In genomic region chr6:22277941-22278340, GRCm38 (mm10) we compare ENCODE assay signal across 27 mouse cellular contexts. TPM values are rescaled to one million over a fixed set of nuclear protein-coding genes. Genes with fewer than 3 reads are reported as not detected.
DNase-seq lines count a peak whose midpoint lies in the region; ATAC-seq and TF ChIP-seq lines count a peak whose summit lies in the region.
"Had no signal": no experiment of that assay in that cellular context is flagged by ENCODE, and none has a peak within 500 bp of the region (broad histone marks: within the 10 kb centered on the region; RNA-seq: fewer than 3 reads in every experiment).

No protein-coding gene starts in this region.

- no peak overlapping the region for H3K4me2 ChIP-seq in neural tube, embryonic 15.5 days
- H3K4me2 ChIP-seq in intestine, postnatal 0 days (replicated peaks; ENCODE audit: low read depth) = no peak overlapping the region
- H3K4me2 ChIP-seq in hindbrain, embryonic 16.5 days (ENCODE audit: low read length) = no peak overlapping the region
- H3K4me2 ChIP-seq: embryonic facial prominence, embryonic 13.5 days; embryonic facial prominence, embryonic 15.5 days; forebrain, embryonic 12.5 days had no signal

- ATAC-seq in neural tube, embryonic 15.5 days (ENCODE audit: low FRiP score) = no peak
- ATAC-seq in intestine, postnatal 0 days = no peak
- no peak for ATAC-seq in hindbrain, embryonic 16.5 days
- ATAC-seq: activated CD4-positive, CD25-positive, alpha-beta regulatory T cell, adult 4 months; forebrain, embryonic 14.5 days; forebrain, embryonic 16.5 days; Patski had no signal

- no peak for TF ChIP-seq CTCF in intestine, postnatal 0 days (IDR thresholded peaks at IDR 0.05; ENCODE audit: low read depth)

- H3K27me3 ChIP-seq in neural tube, embryonic 15.5 days (replicated peaks) = no peaks in the 10 kb centered on the region
- H3K27me3 ChIP-seq in intestine, postnatal 0 days (replicated peaks; ENCODE audit: control insufficient read depth, insufficient read depth, low read length) = no peaks in the 10 kb centered on the region
- H3K27me3 ChIP-seq in hindbrain, embryonic 16.5 days (replicated peaks; ENCODE audit: control insufficient read depth, insufficient read depth, low read length) = no peaks in the 10 kb centered on the region
- H3K27me3 ChIP-seq: embryonic facial prominence, embryonic 13.5 days; embryonic facial prominence, embryonic 15.5 days; forebrain, embryonic 12.5 days; Patski had no signal

- no peaks in the 10 kb centered on the region for H3K9me3 ChIP-seq in neural tube, embryonic 15.5 days (replicated peaks)
- H3K9me3 ChIP-seq in intestine, postnatal 0 days (ENCODE audit: control insufficient read depth) = no peaks in the 10 kb centered on the region
- no peaks in the 10 kb centered on the region for H3K9me3 ChIP-seq in hindbrain, embryonic 16.5 days (ENCODE audit: control insufficient read depth, low read length)
- H3K9me3 ChIP-seq: embryonic facial prominence, embryonic 13.5 days; embryonic facial prominence, embryonic 15.5 days; forebrain, embryonic 10.5 days; forebrain, embryonic 12.5 days had no signal

- 93% methylated on average over 3 of the region's 3 CpGs for WGBS in neural tube, embryonic 15.5 days
- 88% methylated on average over 3 of the region's 3 CpGs for WGBS in intestine, postnatal 0 days
- WGBS in hindbrain, embryonic 16.5 days = 91% methylated on average over 3 of the region's 3 CpGs

- H3K4me3 ChIP-seq in neural tube, embryonic 15.5 days (replicated peaks) = no peak overlapping the region
- H3K4me3 ChIP-seq in intestine, postnatal 0 days (ENCODE audit: low read depth, low read length) = no peak overlapping the region
- no peak overlapping the region for H3K4me3 ChIP-seq in hindbrain, embryonic 16.5 days (ENCODE audit: low read length)
- H3K4me3 ChIP-seq: embryonic facial prominence, embryonic 13.5 days; embryonic facial prominence, embryonic 15.5 days; erythroblast, embryonic 14.5 days; forebrain, embryonic 10.5 days; forebrain, embryonic 12.5 days had no signal

- no peaks in the 10 kb centered on the region for H3K36me3 ChIP-seq in neural tube, embryonic 15.5 days
- H3K36me3 ChIP-seq in intestine, postnatal 0 days (ENCODE audit: control insufficient read depth, insufficient read depth) = no peaks in the 10 kb centered on the region
- no peaks in the 10 kb centered on the region for H3K36me3 ChIP-seq in hindbrain, embryonic 16.5 days (ENCODE audit: control insufficient read depth, insufficient read depth, low read length)
- H3K36me3 ChIP-seq: embryonic facial prominence, embryonic 13.5 days; embryonic facial prominence, embryonic 15.5 days; forebrain, embryonic 10.5 days; forebrain, embryonic 12.5 days had no signal

- peak; percentile 10 for DNase-seq in adrenal gland, adult 8-10 months
- DNase-seq in adrenal gland, postnatal 10 days = no peak
- peak; percentile 60 for DNase-seq in 3T3-L1 (ENCODE audit: low read depth, low spot score)
- peak; percentile 45 for DNase-seq in 416B (ENCODE audit: low read depth)
- peak; percentile 27 for DNase-seq in adipocyte (ENCODE audit: low spot score)
- DNase-seq: cerebellum, adult 11 months; cerebellum, adult 18-20 months; cerebellum, adult 8-10 months; cerebellum, adult 9-11 months; cerebellum, postnatal 14 days; cerebellum, postnatal 36 days; embryo, embryonic 11 days had no signal

- peaks cover 6% of the 10 kb centered on the region; the same call in 1 of the 2 replicates for H3K4me1 ChIP-seq in neural tube, embryonic 15.5 days
- no peaks in the 10 kb centered on the region for H3K4me1 ChIP-seq in intestine, postnatal 0 days (replicated peaks; ENCODE audit: control insufficient read depth, insufficient read depth, low read length)
- H3K4me1 ChIP-seq in hindbrain, embryonic 16.5 days (ENCODE audit: control insufficient read depth, insufficient read depth, low read depth, low read length) = no peaks in the 10 kb centered on the region
- H3K4me1 ChIP-seq: forebrain, embryonic 12.5 days had no signal

- H3K27ac ChIP-seq in neural tube, embryonic 15.5 days (replicated peaks) = no peak overlapping the region
- no peak overlapping the region for H3K27ac ChIP-seq in intestine, postnatal 0 days (ENCODE audit: low read depth, low read length)
- H3K27ac ChIP-seq in hindbrain, embryonic 16.5 days (ENCODE audit: low read depth, low read length) = no peak overlapping the region
- H3K27ac ChIP-seq: embryonic facial prominence, embryonic 13.5 days; embryonic facial prominence, embryonic 15.5 days; forebrain, embryonic 10.5 days; forebrain, embryonic 12.5 days had no signal

- no peak overlapping the region for H3K9ac ChIP-seq in neural tube, embryonic 15.5 days (replicated peaks)
- no peak overlapping the region for H3K9ac ChIP-seq in intestine, postnatal 0 days (ENCODE audit: low read depth, low read length)
- no peak overlapping the region for H3K9ac ChIP-seq in hindbrain, embryonic 16.5 days (ENCODE audit: low read depth, low read length)
- H3K9ac ChIP-seq: embryonic facial prominence, embryonic 13.5 days; embryonic facial prominence, embryonic 15.5 days; forebrain, embryonic 12.5 days had no signal

RNA-seq across cellular contexts. Expression of gene Wnt16, which starts 10.1 kb away (rescaled TPM):
- under 1 TPM in 1 of 4 experiments, not detected in 3; 0.20 TPM for total RNA-seq in adrenal gland, adult 8-10 months (2022)
- total RNA-seq in adrenal gland, postnatal 10 days (2021) = 1 to 10 TPM in 1 of 2 experiments, under 1 TPM in 1; 0.69 to 2.5 TPM
- polyA plus RNA-seq in neural tube, embryonic 15.5 days (2015; fragmentation: Nextera tagmentation; extraction: Ambion mirVana) = 0.54 and 0.88 TPM in 2 replicates
- 0.07 and 0.08 TPM in 2 replicates for polyA plus RNA-seq in intestine, postnatal 0 days (2015; fragmentation: Nextera tagmentation; extraction: Ambion mirVana)
- 0.51 and 0.59 TPM in 2 replicates for polyA plus RNA-seq in hindbrain, embryonic 16.5 days (2015; fragmentation: Nextera tagmentation; extraction: Ambion mirVana)
- total RNA-seq: common myeloid progenitor, adult 5-6 weeks; MEL had no signal
- polyA plus RNA-seq: C2C12; erythroblast, embryonic 14.5 days; Patski had no signal
